Mouse (Mus musculus): ENCODE measurements around the gene Hsd3b4. TPM values are rescaled to one million over a fixed set of nuclear protein-coding genes. Genes with fewer than 3 reads are reported as not detected.

Hsd3b4 gene
- not detected for total RNA-seq (2023)

GRCm38 (mm10) chr3:98510414-98510813 is at the start of gene Hsd3b4:
Gene Hsd3b4, minus strand, starts transcription at chr3:98510514.

GRCm38 (mm10) chr3:98457026-98457425 is 53.3 kb downstream of the Hsd3b4 start, which contains the start of gene Gm4450:
Gene Gm4450, minus strand, starts transcription at chr3:98457126.

Other genes with a start within 250 kb of the Hsd3b4 start
- under 1 TPM; 0.26 to 0.35 TPM for gene Hmgcs2, start 230.1 kb downstream of the Hsd3b4 start, total RNA-seq (2023)
- gene Phgdh, start 170.5 kb downstream of the Hsd3b4 start, total RNA-seq (2023) = 10 to 100 TPM; 13.3 TPM
- gene Zfp697, start 128.1 kb downstream of the Hsd3b4 start, total RNA-seq (2023) = under 1 TPM; 0.15 to 0.46 TPM
- gene Gm4450, start 53.4 kb downstream of the Hsd3b4 start, total RNA-seq (2023) = not detected
- not detected for gene Gm10681, start 78.3 kb upstream of the Hsd3b4 start, total RNA-seq (2023)
- not detected for gene Hsd3b5, start 119.7 kb upstream of the Hsd3b4 start, total RNA-seq (2023)
- under 1 TPM in 1 of 2 experiments, not detected in 1; 0.11 TPM for gene Hsd3b2, start 214.0 kb upstream of the Hsd3b4 start, total RNA-seq (2023)

All from neutrophil, adult 83 days (primary cell).